Mouse (Mus musculus): Measurements from ENCODE around the gene Kif16b. TPM values are rescaled to one million over a fixed set of nuclear protein-coding genes. Genes with fewer than 3 reads are reported as not detected.

The Kif16b gene
- total RNA-seq (2021): 10 to 100 TPM; 10.3 to 11.8 TPM
- long read RNA-seq, experiment 1, partial matches to known transcripts: 2 of 2 reads
- long read RNA-seq, experiment 1, other reads (novel, unspliced or antisense): 0 of 2 reads
- long read RNA-seq, experiment 2, full-length matches to known transcripts: 2 of 4 reads
- long read RNA-seq, experiment 2, partial matches to known transcripts: 2 of 4 reads
- long read RNA-seq, experiment 2, other reads (novel, unspliced or antisense): 0 of 4 reads

DNA sequence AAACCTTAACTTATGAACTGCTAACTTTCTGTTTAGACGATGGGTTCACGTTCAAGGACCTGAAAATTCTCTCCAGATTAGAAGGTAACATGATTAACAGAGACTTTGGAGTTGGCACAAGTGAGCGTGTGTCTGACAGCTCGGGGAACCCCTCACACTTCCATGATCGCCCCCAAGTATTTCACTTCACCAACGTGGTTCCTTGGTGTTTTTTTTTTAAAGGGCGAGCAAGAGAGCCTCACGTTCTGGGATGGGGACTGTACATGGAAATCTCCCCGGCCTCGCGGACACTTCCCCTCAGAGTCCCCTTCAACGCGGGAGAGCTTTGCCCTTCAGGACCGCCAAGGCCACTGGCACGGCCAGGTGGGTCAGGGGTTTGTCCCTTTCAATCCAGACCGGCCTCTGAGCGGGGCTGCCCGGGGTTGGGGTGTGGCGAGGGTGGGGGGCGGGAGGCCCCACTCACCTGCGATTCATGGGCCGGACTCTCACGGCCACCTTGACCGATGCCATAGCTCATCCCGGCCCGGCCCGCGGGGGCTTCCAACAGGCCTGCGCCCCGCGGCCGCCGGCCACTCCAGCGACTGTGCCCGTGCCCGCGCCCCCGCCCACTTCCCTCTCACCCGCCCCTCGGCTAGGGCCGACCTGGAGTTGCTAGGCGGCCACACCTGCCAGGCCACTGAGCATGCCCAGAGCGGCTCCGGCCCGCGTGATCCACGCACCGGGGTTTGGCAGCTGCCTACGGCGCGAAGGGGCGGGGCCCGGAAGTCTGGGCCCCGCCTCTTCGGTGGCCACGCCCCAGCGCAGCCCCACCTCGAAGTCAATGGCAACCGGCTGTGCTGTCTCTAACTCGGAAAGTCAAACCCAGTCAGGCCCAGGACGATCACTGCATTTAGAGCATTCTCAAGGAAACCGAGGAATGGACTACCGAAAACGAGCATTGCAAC, at the start of gene Kif16b:
TSS of gene Kif16b (minus strand) at position 670 of the 944 bp plus-strand sequence.
- DNase-seq (ENCODE audit: low spot score in 2 of 2): peak; percentile 90 to 92
- Histone ChIP-seq H3K27ac (peak within 1 kb of the TSS; percentile 87), H3K4me3 (peak within 1 kb of the TSS; percentile 93)
- no peak for TF ChIP-seq CTCF (conservative IDR thresholded peaks at IDR 0.05)

GRCm38 (mm10) chr2:142940899-142941642, 39.7 kb upstream of the Kif16b start:
- Histone ChIP-seq H3K4me3 (no peak overlapping the region), H3K27ac (no peak overlapping the region)
- no peak for TF ChIP-seq CTCF (conservative IDR thresholded peaks at IDR 0.05)
- DNase-seq (ENCODE audit: low spot score in 2 of 2): no peak

- Histone ChIP-seq H3K27ac (no peak overlapping the region), H3K4me3 (no peak overlapping the region)
- no peak for DNase-seq (ENCODE audit: low spot score in 2 of 2)
- TF ChIP-seq CTCF (conservative IDR thresholded peaks at IDR 0.05): no peak
These were observed 29.1 kb upstream of the Kif16b start for GRCm38 (mm10) chr2:142930445-142930844.

- peak in 1 of 2 experiments; percentile 6 for DNase-seq (ENCODE audit: low spot score in 2 of 2)
- H3K27ac ChIP-seq: 0 out of 2 replicates have a peak overlapping the region, but pooled peaks have one; percentile 18
These were observed 28.1 kb upstream of the Kif16b start for GRCm38 (mm10) chr2:142929226-142930112.

GRCm38 (mm10) chr2:142910808-142911388, 9.6 kb upstream of the Kif16b start:
- no peak for TF ChIP-seq CTCF (conservative IDR thresholded peaks at IDR 0.05)
- Histone ChIP-seq H3K4me3 (no peak overlapping the region), H3K27ac (no peak overlapping the region)
- DNase-seq (ENCODE audit: low spot score in 2 of 2): no peak

More at GRCm38 (mm10) chr2:142929226-142930112, 28.1 kb upstream of the Kif16b start:
- no peak overlapping the region for H3K4me3 ChIP-seq
- no peak for TF ChIP-seq CTCF (conservative IDR thresholded peaks at IDR 0.05)

GRCm38 (mm10) chr2:142909213-142909612, 7.9 kb upstream of the Kif16b start:
- H3K27ac ChIP-seq: no peak overlapping the region
- DNase-seq (ENCODE audit: low spot score in 2 of 2): no peak
- no peak overlapping the region for H3K4me3 ChIP-seq
- no peak for TF ChIP-seq CTCF (conservative IDR thresholded peaks at IDR 0.05)

DNA sequence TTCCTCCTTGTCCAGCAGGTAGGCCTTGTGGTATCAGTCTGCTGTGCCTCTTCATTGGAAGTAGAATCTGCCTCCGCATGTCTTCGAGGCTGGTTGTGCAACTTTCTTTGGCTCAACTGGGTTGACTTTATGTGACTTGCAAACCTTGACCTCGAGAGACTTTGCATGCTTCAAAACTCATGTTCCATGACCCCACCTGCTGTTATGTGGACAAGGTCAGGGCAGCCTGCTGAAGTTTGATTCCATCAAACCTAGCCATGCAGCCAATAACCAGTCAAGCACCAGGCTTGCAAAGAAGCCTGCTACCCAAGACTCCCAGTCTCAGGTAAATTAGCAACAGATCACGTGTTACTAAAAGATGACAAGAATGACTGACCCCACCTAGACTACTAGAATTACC, 5.7 kb upstream of the Kif16b start:
- DNase-seq (ENCODE audit: low spot score in 2 of 2): no peak
- TF ChIP-seq CTCF (conservative IDR thresholded peaks at IDR 0.05): no peak
- H3K4me3 ChIP-seq: no peak overlapping the region
- H3K27ac ChIP-seq: no peak overlapping the region

DNA sequence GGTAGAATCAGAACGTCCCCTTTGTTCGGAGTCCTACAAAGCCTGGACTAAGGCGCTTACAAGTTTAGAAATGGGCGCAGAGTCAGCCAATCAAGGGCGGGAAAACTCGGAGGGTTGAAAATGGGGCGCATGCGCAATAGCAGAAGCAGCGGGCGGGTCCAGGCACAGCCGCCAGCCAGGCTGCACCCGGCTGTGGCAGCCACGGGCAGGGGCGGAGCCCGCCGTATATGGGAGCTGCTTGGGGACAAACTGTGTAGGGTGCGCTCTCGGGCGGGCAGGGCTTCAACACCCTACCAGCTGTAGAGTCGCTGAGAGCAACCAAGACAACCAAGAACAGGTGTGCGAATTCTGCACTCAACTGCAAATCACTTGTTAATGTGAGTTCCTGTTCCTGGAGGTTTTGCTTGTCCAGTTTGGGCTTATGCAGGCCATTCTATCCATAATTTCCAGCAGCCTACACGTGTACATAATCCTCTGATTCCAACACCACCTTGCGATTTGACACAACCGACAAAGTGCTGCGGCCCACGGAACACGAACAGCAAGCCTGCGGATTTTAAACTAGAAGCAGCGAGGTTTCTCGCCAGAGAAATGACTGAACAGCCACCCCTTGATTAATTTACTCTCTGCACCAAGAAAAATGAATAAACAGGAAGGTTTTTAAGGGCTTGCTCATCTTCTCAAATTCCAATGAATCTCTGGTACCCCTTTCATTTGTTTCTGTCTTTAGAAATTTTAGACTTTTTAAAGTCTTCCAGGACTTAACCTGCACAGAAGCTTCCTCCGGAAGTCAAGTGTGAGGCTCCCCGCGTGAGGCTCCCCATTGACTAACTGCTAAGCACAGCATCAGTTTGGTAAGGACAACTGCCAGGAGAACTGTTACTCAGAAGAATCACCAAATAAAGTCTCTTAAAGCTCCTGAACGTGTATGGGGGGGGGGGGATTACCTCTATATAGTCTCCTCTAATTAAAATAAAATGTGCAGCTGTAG, 1.9 kb upstream of the Kif16b start:
- peak overlapping the region; percentile 61 for H3K4me3 ChIP-seq
- no peak for TF ChIP-seq CTCF (conservative IDR thresholded peaks at IDR 0.05)
- peak overlapping the region; percentile 89 for H3K27ac ChIP-seq
- peak; percentile 93 to 94 for DNase-seq (ENCODE audit: low spot score in 2 of 2)

GRCm38 (mm10) chr2:142900120-142900861, 1.0 kb downstream of the Kif16b start:
- DNase-seq (ENCODE audit: low spot score in 2 of 2): no peak
- TF ChIP-seq CTCF (conservative IDR thresholded peaks at IDR 0.05): no peak

DNA sequence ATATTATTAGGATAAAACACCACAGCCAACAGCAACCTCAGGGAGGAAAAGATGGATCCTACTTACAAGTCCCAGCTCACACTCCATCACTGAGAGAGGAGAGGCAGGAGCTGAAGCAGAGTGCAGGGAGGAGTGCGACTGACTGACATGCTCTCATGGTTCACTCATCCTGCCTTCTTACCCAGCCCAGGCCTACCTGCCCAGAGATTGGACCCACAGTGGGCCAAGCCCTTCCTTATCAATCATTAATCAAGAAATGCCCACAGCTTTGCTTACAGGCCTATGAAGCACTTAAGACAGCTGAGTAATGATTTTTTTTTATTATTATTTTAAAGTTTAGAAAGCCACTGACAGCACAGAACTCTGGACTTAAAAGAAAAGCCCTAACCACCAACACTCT, 7.6 kb downstream of the Kif16b start:
- no peak for DNase-seq (ENCODE audit: low spot score in 2 of 2)
- H3K4me3 ChIP-seq: no peak overlapping the region
- no peak overlapping the region for H3K27ac ChIP-seq
- TF ChIP-seq CTCF (conservative IDR thresholded peaks at IDR 0.05): no peak

More at GRCm38 (mm10) chr2:142900120-142900861, 1.0 kb downstream of the Kif16b start:
- Histone ChIP-seq H3K4me3 (peak overlapping the region; percentile 93), H3K27ac (no peak overlapping the region)
